In the genomic region with DNA sequence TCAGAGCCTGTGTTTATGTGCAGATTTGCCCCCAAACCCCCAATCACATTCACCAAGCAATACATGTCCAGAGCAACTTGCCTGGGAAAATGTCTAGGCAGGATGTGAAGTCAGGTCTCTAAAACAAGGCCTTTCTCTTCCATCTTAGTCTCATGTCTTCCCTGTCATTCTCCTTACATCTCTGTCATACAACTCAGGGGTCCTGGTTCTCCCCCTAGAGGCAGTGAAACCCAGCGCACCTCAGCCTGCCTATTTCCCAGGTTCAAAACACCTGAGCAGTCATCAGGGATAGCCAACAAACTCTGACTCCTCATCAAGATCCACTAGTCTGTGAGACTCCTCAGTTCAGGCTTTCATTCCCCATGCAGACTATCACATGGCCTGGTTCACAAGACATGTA, we compare ENCODE assay signal across 16 mouse cellular contexts. TPM values are rescaled to one million over a fixed set of nuclear protein-coding genes. Genes with fewer than 3 reads are reported as not detected.
DNase-seq lines count a peak whose midpoint lies in the region; ATAC-seq and TF ChIP-seq lines count a peak whose summit lies in the region.
"Had no signal": no experiment of that assay in that cellular context is flagged by ENCODE, and none has a peak within 500 bp of the region (broad histone marks: within the 10 kb centered on the region; RNA-seq: fewer than 3 reads in every experiment).

No protein-coding gene starts in this region.

- no peak overlapping the region for H3K9ac ChIP-seq in neural tube, embryonic 15.5 days (replicated peaks)
- H3K9ac ChIP-seq: kidney, embryonic 15.5 days; limb, embryonic 13.5 days; lung, embryonic 15.5 days; stomach, embryonic 15.5 days had no signal

- WGBS in neural tube, embryonic 15.5 days, result 76% methylated on average over 1 of the region's 1 CpGs

- no peak overlapping the region for H3K4me3 ChIP-seq in layer of hippocampus, adult 2 months
- no peak overlapping the region for H3K4me3 ChIP-seq in neural tube, embryonic 15.5 days (replicated peaks)
- H3K4me3 ChIP-seq: heart, embryonic 10.5 days; kidney, embryonic 15.5 days; limb, embryonic 13.5 days; lung, embryonic 15.5 days; stomach, embryonic 15.5 days had no signal

- no peak for ATAC-seq in neural tube, embryonic 15.5 days (ENCODE audit: low FRiP score)
- ATAC-seq: forebrain, embryonic 14.5 days had no signal

- H3K27ac ChIP-seq in layer of hippocampus, adult 2 months, result peak overlapping the region; percentile 68; the same call in 1 of the 2 replicates
- H3K27ac ChIP-seq in neural tube, embryonic 15.5 days (replicated peaks), result no peak overlapping the region
- H3K27ac ChIP-seq: heart, embryonic 10.5 days; limb, embryonic 13.5 days; lung, embryonic 15.5 days had no signal

- DNase-seq in layer of hippocampus, adult 2 months (ENCODE audit: low spot score in 2 of 2), result no peak
- no peak for DNase-seq in layer of hippocampus, adult 9-10 months (ENCODE audit: low spot score)
- DNase-seq in thymus, postnatal 14 days, result peak; percentile 38
- DNase-seq in thymus, adult 18-20 months, result no peak
- peak; percentile 22 for DNase-seq in WW6 (ENCODE audit: low read depth, low spot score)
- no peak for DNase-seq in adrenal gland, postnatal 14 days
- DNase-seq: cerebellum, adult 9-11 months; heart, postnatal 36 days had no signal

- peaks cover 8% of the 10 kb centered on the region for H3K36me3 ChIP-seq in neural tube, embryonic 15.5 days
- H3K36me3 ChIP-seq: stomach, embryonic 15.5 days had no signal

- no peak overlapping the region for H3K4me2 ChIP-seq in neural tube, embryonic 15.5 days
- H3K4me2 ChIP-seq: limb, embryonic 13.5 days; lung, embryonic 15.5 days; stomach, embryonic 15.5 days had no signal

- H3K27me3 ChIP-seq in neural tube, embryonic 15.5 days (replicated peaks), result no peaks in the 10 kb centered on the region
- H3K27me3 ChIP-seq: kidney, embryonic 15.5 days; limb, embryonic 13.5 days; lung, embryonic 15.5 days; stomach, embryonic 15.5 days had no signal

- peaks cover 68% of the 10 kb centered on the region for H3K4me1 ChIP-seq in neural tube, embryonic 15.5 days

- H3K9me3 ChIP-seq in neural tube, embryonic 15.5 days (replicated peaks), result no peaks in the 10 kb centered on the region
- H3K9me3 ChIP-seq: heart, embryonic 10.5 days; kidney, embryonic 15.5 days; limb, embryonic 13.5 days; lung, embryonic 15.5 days; stomach, embryonic 15.5 days had no signal

- peak; percentile 46 for TF ChIP-seq CTCF in layer of hippocampus, adult 2 months (conservative IDR thresholded peaks at IDR 0.05)

RNA-seq across cellular contexts. Expression of gene Rab11b, which starts 5.7 kb away (rescaled TPM):
- total RNA-seq in layer of hippocampus, adult 2 months (2021), result 100 to 1,000 TPM; 306 to 322 TPM
- 217 and 242 TPM in 2 replicates for total RNA-seq in adrenal gland, postnatal 14 days (2021)
- polyA plus RNA-seq in neural tube, embryonic 15.5 days (2015; fragmentation: Nextera tagmentation; extraction: Ambion mirVana), result 519 and 596 TPM in 2 replicates

RNA-seq across cellular contexts. Expression of gene Angptl4, which starts 27.0 kb away (rescaled TPM):
- 1 to 10 TPM; 4.1 to 4.2 TPM for total RNA-seq in layer of hippocampus, adult 2 months (2021)
- total RNA-seq in adrenal gland, postnatal 14 days (2021), result 121 and 189 TPM in 2 replicates
- polyA plus RNA-seq in neural tube, embryonic 15.5 days (2015; fragmentation: Nextera tagmentation; extraction: Ambion mirVana), result 21.6 and 23.3 TPM in 2 replicates
- total RNA-seq: neutrophil, adult 5-6 weeks had no signal

RNA-seq across cellular contexts. Expression of gene March2, which starts 36.2 kb away (rescaled TPM):
- 10 to 100 TPM; 84.7 to 86.1 TPM for total RNA-seq in layer of hippocampus, adult 2 months (2021)
- total RNA-seq in adrenal gland, postnatal 14 days (2021), result 119 and 133 TPM in 2 replicates
- 77.4 and 81.5 TPM in 2 replicates for polyA plus RNA-seq in neural tube, embryonic 15.5 days (2015; fragmentation: Nextera tagmentation; extraction: Ambion mirVana)

RNA-seq across cellular contexts. Expression of gene Kank3, which starts 55.7 kb away (rescaled TPM):
- total RNA-seq in layer of hippocampus, adult 2 months (2021), result 10 to 100 TPM; 35.2 to 40.6 TPM
- total RNA-seq in adrenal gland, postnatal 14 days (2021), result 92.4 and 108 TPM in 2 replicates
- polyA plus RNA-seq in neural tube, embryonic 15.5 days (2015; fragmentation: Nextera tagmentation; extraction: Ambion mirVana), result 46.7 and 48.5 TPM in 2 replicates

Comparison
In these comparisons a context has a peak if more than half of its experiments do, and no peak if none do; other contexts are left out.
1. DNase-seq: peak in thymus, postnatal 14 days (single experiment) and WW6 (single experiment); none in layer of hippocampus, adult 2 months (0 of 2), layer of hippocampus, adult 9-10 months (single experiment), thymus, adult 18-20 months (0 of 2) and adrenal gland, postnatal 14 days (single experiment).
2. RNA of gene Angptl4, which starts 27.0 kb away (total RNA-seq): 121 to 189 TPM in adrenal gland, postnatal 14 days; 4.1 to 4.2 TPM in layer of hippocampus, adult 2 months; every median in the first group is over 10 times any median in the second.